Mouse (Mus musculus): Measurements from ENCODE around the gene Hnrnpm. TPM values are rescaled to one million over a fixed set of nuclear protein-coding genes. Genes with fewer than 3 reads are reported as not detected.
"Not testable (repeated sequence)": the region's sequence is repeated elsewhere in the genome, so short reads cannot be mapped to it uniquely, and the experiment has no call there.

Hnrnpm gene
- total RNA-seq, 2 experiments from 2014 or later = 197 to 237 TPM

- DNase-seq (ENCODE audit: low spot score in 2 of 2) = no peak
Observed at GRCm38 (mm10) chr17:33675452-33675851, 11.2 kb downstream of the Hnrnpm start.

GRCm38 (mm10) chr17:33673837-33674236, 12.8 kb downstream of the Hnrnpm start:
- DNase-seq (ENCODE audit: low spot score in 2 of 2) = no peak

DNA sequence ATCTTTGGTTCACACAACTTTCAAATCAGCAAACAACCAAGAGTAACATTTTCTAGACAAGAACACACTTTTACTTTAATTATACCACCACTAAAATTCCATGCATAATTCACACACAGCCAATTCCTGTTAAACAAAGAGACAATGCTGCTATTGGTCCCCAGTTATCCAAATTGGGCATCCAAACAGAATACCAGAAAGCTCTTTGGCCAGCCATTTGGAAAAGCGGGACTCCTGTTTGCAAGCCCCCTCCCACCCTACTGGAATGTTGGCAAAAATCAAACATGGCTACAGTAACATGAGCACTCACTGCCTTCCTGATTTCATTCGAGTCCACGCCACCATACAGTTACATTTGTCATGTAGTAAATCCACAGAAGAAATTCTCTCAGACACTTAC, 17.0 kb downstream of the Hnrnpm start:
- DNase-seq (ENCODE audit: low spot score in 2 of 2) = no peak

DNA sequence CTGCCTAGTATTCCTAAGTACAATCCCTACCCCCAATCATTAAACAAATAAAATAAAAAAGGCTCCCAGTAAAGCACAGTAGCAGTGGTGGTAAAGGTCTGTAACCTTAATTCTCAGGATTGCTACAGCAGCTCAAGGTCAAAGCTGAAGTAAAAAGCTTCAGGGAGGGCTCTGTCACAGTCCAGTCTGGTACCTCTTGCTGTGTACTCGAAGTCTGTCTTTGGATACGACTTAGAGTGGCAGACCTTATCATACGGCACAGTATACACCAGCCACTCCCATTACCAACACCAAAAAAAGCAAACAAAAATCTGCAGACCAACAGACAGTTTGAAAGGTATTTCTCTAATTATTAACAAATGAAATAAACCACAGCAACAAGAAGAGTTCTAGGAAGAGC, 19.8 kb downstream of the Hnrnpm start:
- DNase-seq (ENCODE audit: low spot score in 2 of 2) = no peak

- no peak for DNase-seq (ENCODE audit: low spot score in 2 of 2)
Observed at GRCm38 (mm10) chr17:33649781-33650475, 36.7 kb downstream of the Hnrnpm start.

DNA sequence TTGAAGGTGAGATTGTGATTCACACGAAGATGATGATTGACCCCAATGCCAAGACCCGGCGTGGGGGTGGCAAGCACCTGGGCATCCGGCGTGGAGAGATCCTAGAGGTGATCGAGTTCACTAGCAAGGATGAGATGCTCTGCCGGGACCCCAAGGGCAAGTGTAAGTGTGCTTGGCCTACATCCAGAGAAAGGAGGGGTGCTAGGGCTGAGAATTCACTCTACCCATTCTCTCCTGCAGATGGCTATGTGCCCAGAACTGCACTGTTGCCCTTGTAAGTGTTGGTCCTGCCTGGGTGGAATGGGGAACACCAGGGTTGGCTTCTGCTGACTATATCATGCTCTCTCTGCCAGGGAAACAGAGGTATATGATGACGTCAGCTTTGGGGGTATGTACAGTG, 41.6 kb downstream of the Hnrnpm start:
- no peak for DNase-seq (ENCODE audit: low spot score in 2 of 2)

DNA sequence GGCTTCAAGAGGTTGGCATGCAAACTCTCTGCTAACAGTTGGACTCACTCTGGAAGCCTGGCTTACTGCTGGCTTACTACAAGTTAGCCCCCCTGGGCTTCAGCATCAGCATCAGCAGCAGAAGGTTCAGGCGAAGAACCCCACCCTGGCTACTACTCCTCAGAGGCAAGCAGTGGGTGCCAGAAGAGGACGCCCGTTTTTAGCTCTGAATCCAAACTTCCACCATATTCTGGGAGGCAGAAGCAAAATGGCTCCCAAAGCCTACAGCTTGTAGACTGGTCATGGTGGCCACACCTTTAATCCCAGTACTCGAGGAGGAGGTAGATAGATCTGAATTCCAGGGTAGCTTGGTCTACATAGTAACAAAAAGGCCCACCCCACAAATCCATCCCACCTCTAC, 42.6 kb downstream of the Hnrnpm start:
- DNase-seq (ENCODE audit: low spot score in 2 of 2) = no peak

- no peak for DNase-seq (ENCODE audit: low spot score in 2 of 2)
Observed at GRCm38 (mm10) chr17:33639743-33640142, 46.9 kb downstream of the Hnrnpm start.

DNA sequence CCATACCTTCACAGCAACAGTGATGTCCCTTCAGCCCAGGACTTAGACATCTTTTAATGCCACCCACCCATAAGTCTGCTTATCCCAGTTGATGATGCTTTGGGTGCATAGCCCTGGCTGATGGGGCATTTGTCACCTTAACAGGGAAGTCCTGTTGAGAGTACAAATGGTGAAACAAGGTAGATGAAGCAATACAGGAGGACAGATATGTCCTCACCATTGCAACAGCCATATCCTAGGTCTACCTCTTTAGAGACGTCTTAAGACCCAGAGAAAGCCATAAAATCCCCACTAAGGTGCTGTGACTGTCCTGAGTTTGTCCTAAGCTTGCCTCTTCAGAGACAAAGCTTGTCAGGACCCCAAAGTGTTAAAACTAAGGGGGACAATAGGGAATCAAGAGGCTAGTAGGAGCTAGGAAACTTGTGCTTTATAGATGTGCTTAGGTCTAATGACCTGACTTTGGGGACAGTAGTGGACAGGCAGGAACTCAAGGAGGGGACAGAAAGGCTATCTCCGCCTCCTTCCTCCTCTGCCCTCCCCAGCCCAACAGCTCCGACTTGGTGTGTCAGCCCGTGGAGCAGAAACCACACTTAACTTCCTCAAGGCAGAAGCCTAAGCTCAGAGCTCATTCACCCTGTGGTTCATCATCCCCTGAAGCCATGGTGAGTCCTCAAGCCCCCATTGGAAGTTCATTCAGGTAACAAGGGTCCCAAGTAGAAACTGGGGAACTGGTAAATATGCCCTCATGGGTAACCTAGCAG, 49.0 kb downstream of the Hnrnpm start, which contains the start of gene Pram1:
Gene Pram1 (plus strand): TSS at position 541 of the 761 bp plus-strand sequence.
- no peak for DNase-seq (ENCODE audit: low spot score in 2 of 2)

DNA sequence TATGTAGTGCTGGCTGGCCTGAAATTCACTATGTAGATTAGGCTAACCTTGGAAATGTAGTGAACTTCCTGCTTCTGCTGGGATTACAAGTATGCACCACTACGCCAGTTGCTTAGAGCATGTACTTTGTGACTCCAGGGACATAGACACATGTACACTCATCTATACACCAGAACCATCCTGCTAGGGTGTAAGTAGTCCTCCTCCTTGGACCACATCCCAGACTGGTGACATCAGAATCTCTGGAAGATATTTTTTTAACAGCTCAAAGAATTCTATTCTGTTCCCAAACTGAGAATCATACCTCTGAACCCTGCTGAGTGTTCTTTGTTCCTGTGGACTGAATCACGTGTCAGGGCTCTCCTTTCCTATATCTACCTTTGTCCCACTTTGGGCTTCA, 49.6 kb downstream of the Hnrnpm start:
- no peak for DNase-seq (ENCODE audit: low spot score in 2 of 2)

DNA sequence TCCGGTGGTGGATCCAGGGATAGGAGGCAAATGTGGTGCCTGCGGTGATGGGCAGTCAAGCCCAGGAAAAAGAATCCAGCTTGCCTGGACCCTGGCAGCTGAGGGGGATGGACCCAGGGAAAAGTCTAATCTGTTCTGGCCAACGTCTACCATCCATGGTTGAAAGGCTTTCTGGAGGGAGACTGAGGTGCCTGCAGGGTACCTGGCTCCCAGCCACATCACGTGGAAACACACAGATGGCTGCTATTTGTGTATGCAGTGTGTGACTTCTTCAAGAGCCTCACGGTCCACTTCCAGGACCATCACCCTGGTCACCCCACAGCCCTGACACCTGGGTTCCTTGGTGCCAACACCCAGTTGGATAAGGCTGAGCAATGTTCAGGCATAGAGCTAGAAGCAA, 54.9 kb downstream of the Hnrnpm start:
- no peak for DNase-seq (ENCODE audit: low spot score in 2 of 2)

- no peak for DNase-seq (ENCODE audit: low spot score in 2 of 2)
Observed at GRCm38 (mm10) chr17:33631236-33631635, 55.4 kb downstream of the Hnrnpm start.

DNA sequence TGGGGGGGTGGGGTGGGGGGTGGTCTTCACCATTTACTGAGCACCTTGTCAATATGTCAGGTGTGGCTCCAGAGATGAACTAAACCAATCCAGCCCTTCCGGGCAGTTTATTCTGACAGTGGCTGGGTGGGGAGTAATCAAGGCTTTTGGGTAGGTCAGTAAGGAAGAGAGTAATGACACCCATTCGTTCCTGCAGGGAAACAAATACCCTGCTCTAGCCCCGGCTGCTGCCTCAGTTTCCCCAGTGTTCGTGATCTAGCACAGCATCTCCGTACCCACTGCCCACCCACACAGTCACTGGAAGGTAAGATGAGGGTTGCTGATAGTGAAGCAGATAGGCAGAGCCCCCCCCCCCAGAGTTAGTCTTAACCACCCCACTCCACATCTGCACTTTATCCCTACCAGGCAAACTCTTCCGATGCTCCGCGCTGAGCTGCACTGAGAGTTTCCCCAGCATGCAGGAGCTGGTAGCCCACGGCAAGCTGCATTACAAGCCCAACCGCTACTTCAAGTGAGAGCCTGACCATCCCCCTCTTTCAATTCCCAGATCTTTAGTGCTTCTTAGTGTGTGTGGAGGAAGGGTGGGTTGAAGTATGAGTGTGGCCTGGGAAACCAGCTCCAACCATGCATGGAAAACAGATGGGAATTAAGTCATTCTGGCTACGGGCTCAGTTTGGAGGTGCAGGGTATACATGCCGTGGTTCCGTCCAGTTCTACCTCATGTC, 56.3 kb downstream of the Hnrnpm start:
- no peak for DNase-seq (ENCODE audit: low spot score in 2 of 2)

DNA sequence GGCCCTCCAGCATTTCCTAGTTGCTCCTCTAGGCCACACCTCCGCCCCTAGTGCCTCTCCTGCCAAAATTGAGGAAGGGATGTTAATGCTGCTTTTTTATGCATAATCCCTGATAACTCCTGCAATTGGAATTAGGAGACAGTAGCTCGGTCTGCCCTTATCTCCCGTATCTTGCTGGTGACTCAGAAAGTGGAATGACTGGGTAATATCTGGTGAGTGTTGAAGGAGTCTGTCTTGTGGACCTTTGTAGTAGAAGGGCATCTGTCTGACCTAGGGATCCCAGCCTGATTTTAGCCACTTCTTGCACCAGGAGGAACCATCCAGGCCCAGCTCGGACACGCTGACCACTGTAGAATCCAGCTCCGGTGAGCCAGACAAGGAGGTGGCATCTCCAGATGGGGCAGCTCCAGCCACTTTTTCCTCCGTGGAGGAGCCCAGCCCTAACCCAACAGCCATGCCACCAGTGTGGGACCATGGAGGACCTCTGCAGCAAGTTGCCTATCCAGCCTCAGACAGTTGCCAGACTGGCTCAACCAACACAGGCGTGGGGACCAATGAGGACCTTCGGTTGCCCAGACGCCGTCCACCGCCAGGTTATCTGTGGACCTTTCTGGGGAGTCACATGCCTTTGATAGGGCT, 57.1 kb downstream of the Hnrnpm start:
- no peak for DNase-seq (ENCODE audit: low spot score in 2 of 2)

DNA sequence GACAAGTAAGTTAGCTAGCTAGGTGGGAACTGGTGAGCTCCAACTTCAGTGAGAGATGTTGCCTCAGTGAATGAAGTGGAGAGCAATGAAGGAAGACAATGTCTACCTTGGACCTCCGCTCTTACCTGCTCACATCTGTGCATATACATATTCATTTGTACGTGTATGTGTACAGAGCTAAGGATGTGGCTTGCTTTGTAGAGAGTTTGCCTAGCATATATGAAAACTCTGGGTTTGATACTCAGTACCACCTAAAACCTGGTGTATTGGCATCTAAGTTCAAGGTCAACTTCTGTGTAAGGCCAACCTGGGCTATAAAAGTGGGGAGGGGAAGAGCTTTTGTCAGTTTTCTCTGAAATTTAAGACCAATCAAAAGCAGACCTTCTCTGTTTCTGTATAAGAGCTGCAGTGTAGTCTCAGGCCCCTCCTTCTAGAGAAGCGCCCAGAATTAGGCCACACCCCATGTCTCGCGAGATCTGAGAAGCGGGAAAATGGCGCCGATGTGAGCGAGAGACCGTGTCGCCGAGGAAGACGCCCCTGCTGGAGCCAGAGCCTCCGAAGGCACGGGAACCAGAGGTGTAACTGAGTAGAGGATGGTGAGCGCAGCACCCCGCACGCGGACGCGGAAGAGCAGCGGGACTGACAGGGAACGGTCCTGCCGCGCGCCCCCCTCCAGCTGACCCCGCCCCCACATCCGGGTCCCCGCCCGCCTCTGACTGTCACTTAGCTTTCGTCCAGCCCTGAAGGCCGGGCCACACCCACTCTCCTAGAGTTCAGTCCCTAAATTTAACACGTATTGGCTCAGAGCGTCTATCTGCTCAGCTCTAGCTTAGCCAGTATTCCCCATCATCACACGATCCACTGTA, 57.8 kb downstream of the Hnrnpm start, which contains the start of gene Zfp414:
Gene Zfp414 (plus strand): TSS at position 470 of the 866 bp plus-strand sequence.
- DNase-seq (ENCODE audit: low spot score in 2 of 2) = peak; percentile 69 to 84

- DNase-seq (ENCODE audit: low spot score in 2 of 2) = no peak
Observed at GRCm38 (mm10) chr17:33627281-33627680, 59.4 kb downstream of the Hnrnpm start.

GRCm38 (mm10) chr17:33613726-33614125, 72.9 kb downstream of the Hnrnpm start:
- not testable (repeated sequence) for DNase-seq (ENCODE audit: low spot score in 2 of 2)

DNA sequence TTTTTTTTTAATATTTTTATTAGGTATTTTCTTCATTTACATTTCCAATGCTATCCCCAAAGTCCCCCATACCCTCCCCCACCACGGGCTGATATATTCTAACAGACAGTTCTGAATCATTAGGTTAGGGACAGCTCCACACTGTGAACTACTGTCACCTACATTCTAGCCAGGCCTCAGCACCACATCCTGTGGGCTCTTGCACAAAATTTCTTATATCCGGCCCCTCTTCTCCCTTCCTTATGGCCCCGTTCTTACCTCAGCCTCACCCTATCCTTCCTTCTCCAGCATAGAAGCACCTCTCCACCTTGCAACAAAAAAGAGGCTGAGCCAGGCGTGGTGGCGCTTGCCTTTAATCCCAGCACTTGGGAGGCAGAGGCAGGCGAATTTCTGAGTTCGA, 76.1 kb downstream of the Hnrnpm start:
- DNase-seq (ENCODE audit: low spot score in 2 of 2) = no peak

DNA sequence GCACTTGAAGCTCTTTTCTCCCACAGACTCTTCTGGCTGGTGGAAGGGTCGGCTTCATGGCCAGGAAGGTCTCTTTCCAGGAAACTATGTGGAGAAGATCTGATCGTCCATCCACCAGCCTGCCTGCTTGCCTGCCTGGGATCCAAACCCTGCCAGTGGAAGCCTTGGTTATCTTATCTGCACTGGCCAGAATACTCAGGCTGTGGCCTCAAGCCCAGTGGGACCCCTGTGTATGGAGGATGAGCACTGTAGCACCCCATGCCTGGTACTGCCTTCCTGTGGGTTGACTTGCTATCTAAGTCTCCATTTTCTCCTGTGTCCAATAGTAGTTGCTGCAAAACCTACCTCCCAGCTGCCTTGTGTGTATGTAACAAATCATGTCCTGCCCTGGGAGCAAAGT, 79.4 kb downstream of the Hnrnpm start:
- no peak for DNase-seq (ENCODE audit: low spot score in 2 of 2)

- no peak for DNase-seq (ENCODE audit: low spot score in 2 of 2)
Observed at GRCm38 (mm10) chr17:33601947-33602346, 84.7 kb downstream of the Hnrnpm start.

Measured in adrenal gland, postnatal 4 days (tissue).